Mouse (Mus musculus): ENCODE results near the gene Car5a.

Car5a gene

DNA sequence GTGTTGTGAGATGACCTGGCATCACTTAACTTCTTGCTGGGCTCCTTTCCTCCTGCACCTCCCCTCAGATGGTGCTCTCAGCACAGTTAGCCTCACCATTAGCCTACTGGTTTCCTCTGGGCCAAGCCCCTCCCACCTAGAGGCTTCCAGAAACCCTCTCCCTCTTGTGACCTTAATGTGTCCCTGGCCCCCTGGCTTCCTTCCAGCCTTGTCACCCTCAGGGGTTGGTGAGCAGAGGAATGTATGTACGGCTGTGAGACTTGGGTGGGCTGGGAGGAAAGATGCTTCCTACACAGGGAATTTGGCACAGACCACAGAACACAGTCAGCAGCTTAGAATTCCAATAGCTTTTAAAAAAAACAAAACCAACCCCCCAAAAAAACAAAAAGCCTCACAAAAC lies 63.9 kb downstream of the Car5a start:
- DNase-seq (ENCODE audit: low spot score) = no peak

GRCm38 (mm10) chr8:121879712-121880111 lies 65.0 kb downstream of the Car5a start:
- no peak for DNase-seq (ENCODE audit: low spot score)

GRCm38 (mm10) chr8:121877828-121878480 lies 66.8 kb downstream of the Car5a start:
- DNase-seq (ENCODE audit: low spot score) = no peak

- DNase-seq (ENCODE audit: low spot score) = no peak
Measured at GRCm38 (mm10) chr8:121877212-121877611, 67.5 kb downstream of the Car5a start.

DNA sequence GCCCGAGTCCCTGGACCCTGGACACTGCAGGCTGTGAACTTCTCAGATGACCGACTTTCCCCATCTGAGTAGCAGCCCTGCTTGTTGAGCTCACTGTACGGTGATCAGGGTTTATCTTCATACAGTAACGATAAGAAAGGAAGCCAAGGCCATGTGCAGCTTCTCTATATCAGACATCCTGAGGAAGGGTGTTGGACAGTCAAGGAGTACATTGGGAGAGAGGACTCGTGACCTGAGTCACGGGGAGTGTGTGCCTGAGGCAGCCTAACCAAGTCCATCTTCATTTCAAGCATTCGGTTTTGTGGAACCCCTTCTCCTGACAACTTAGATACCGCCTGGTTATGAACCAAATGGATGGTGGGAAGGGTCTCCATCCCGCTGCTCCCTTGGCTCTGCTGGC lies 69.2 kb downstream of the Car5a start:
- DNase-seq (ENCODE audit: low spot score) = no peak

DNA sequence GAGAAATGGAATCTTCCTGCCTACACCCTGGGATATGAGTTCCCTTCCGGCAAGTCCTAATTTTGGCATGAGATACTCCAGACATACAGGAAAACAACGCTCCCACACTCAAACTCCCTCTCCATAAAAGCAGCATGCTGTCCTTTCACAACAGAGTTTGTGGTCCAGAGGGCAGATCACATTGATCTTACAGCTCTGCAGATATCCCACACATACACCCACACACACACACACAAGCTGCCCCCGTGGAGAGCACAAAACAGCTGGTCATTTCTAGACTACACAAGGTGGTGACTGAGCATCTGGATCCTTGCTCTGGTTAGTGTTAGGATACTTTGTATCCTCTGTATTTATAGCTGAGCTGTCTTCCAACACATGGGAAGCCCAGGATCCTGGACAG lies 69.7 kb downstream of the Car5a start:
- no peak for DNase-seq (ENCODE audit: low spot score)

DNA sequence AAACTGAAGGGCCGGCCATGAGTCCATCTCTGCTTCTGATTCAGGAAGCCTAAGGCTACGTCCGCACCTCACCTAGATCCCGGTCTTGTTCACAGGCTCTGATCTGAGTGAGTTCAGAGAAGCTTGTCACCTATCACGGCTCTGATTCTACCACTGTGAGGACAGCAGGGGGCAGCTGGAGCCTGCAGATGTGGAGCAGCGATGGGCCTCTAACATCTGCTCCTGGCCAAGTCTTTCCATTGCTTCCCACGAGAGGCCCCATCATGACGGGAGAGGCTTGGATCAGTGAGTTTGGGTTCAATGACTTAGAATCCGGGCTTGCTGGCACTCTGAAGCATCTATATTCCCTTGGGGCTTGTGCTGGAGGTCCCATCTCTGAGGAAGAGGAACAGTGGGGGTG lies 70.7 kb downstream of the Car5a start:
- peak; percentile 72 for DNase-seq (ENCODE audit: low spot score)

DNA sequence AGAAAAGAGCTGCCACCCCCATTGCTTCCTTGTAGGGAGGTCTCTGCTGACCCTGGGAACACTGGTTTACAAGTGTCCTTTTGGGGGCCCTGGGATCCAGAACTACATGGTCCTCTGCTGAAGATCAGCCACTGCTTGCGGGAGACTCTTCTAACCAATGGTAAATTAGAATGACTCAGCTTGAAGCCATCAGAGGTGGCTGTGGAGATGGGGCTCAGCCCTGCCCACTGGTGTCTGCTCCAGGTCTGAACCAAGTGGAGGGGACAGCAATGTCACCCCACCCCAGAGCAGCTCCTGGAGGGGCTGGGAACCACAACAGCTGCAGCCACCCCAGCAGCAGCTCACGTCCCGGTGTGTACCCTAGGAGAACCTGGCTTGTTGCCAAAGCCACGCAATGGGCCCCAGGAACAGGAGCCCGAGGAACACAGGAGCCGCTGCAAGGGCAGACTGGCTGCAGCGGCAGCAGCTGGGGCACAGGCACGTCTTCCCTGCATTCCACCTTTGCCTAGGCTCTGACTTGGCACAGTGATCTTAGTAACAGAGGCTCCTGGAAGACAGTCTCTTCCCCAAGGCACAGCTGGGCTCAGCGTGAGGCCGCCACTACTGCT lies 72.8 kb downstream of the Car5a start:
- no peak for DNase-seq (ENCODE audit: low spot score)

- DNase-seq (ENCODE audit: low spot score) = no peak
Measured at GRCm38 (mm10) chr8:121870190-121870589, 74.5 kb downstream of the Car5a start.

- DNase-seq (ENCODE audit: low spot score) = peak; percentile 53
Measured at GRCm38 (mm10) chr8:121868896-121869295, 75.8 kb downstream of the Car5a start.

DNA sequence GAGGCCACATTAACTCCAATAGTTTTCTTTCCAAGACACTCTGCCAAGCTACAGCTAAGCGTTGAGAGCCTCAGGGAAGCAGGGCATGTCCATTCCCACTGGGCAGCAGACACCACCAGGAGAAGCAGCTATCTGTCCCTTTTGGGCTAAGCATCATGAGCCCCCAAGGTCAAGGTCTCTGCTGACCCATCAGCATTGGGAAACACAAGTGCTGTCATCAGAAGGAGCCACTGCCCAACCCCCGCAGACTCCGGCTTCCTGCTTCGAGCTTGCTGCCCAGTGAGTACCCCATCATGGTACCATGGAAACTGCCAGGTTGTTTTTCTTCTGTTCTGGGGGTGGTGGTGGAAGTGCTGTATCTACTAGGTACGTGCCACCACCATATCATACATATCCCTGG lies 76.5 kb downstream of the Car5a start:
- DNase-seq (ENCODE audit: low spot score) = no peak

Data from retina, embryonic 14.5 days (tissue).